Mouse (Mus musculus) central nervous system, embryonic 11.5 days (tissue): ENCODE measurements around the gene Ugt1a6a. TPM values are rescaled to one million over a fixed set of nuclear protein-coding genes. Genes with fewer than 3 reads are reported as not detected.

Experiments
- polyA plus RNA-seq: library from polyadenylated mRNA; depleted of rRNA; stranded (reverse); fragments of >200 nt; gene quantifications from 2 replicates; pipeline ENCODE4 v1.2.3, GENCODE M21; 2012; rRNA removed

The Ugt1a6a gene
- polyA plus RNA-seq = 0.29 and 0.59 TPM in 2 replicates

GRCm38 (mm10) chr1:88134457-88135011 is at the start of gene Ugt1a6a:
Gene Ugt1a6a, plus strand, starts transcription at chr1:88134809.

DNA sequence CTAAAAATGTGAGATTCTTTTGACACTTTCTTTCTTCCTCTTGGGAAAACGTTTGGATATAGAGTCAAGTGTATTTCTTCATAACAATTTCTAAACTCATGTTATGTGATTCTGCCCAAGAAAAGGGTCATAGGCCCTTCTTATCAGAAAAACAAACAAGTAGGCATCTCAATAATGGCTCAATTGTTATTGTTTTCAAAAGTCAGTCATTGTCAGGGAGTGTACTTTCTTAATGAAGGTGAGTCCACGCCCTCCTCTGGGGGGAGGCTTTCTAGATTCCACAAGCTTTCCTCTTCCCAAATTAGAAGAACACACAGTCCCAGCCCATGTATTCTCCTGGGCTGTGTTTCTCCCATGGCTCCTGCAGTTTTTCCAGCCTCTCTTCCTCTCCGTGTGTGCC is 47.1 kb upstream of the Ugt1a6a start, which contains the start of gene Ugt1a8:
Gene Ugt1a8 (plus strand): TSS at position 301 of the 400 bp plus-strand sequence.

DNA sequence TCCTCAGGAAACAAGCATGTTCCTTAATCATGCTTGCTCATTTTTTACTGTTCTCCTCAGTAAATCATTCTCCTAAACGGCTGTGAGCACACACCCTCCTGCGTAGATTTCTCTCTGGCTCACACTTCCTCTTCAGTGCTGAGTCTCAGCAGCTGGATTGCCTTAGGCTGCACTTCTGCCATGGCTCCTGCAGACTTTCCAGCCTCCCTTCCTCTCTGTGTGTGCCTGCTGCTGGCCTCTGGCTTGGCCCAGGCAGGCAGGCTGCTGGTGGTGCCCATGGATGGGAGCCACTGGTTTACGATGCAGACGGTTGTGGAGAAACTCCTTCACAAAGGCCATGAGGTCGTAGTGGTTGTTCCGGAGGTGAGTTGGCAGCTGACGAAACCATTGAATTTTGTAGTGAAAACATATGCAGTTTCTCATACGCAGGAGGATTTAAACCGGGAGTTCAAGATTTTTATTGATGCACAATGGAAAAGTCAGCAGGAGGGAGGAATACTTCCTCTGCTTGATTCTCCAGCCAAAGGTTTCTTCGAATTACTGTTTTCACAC is 39.6 kb upstream of the Ugt1a6a start, which contains the start of gene Ugt1a7c:
Gene Ugt1a7c (plus strand): TSS at position 122 of the 552 bp plus-strand sequence.

GRCm38 (mm10) chr1:88103019-88103418 is 31.6 kb upstream of the Ugt1a6a start, which contains the start of gene Ugt1a6b:
Gene Ugt1a6b, plus strand, starts transcription at chr1:88103252.

DNA sequence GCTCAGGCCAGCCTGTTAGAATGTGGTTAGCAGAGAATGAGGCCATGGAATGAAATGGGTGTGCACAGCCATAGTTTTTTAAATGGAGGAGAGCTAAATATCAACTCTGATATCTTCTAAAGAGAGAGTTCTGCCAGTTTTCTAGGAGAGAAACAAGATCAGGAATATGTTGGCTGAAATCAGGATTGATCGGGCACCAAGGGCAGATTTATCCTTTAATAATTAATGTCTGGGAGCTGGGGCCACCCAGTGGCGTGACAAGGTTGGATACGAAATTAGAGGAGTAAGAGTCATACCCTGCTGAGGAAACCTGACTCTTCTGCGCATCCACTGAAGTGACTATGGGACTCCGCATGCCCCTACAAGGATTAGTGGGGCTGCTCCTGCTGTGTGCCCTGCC is 31.1 kb downstream of the Ugt1a6a start, which contains the start of gene Ugt1a5:
Gene Ugt1a5 (plus strand): TSS at position 302 of the 400 bp plus-strand sequence.

GRCm38 (mm10) chr1:88200456-88200855 is 65.8 kb downstream of the Ugt1a6a start, which contains the start of gene Ugt1a2:
Gene Ugt1a2, plus strand, starts transcription at chr1:88200601.

GRCm38 (mm10) chr1:88205294-88205922 is 70.8 kb downstream of the Ugt1a6a start, which contains the start of gene Dnajb3:
Gene Dnajb3, minus strand, starts transcription at chr1:88205782.

GRCm38 (mm10) chr1:88211812-88212211 is 77.2 kb downstream of the Ugt1a6a start, which contains the start of gene Ugt1a1:
Gene Ugt1a1, plus strand, starts transcription at chr1:88211959.

GRCm38 (mm10) chr1:88226670-88227379 is 92.2 kb downstream of the Ugt1a6a start, which contains the start of gene Mroh2a:
Gene Mroh2a, plus strand, starts transcription at chr1:88226986.

Other genes with a start within 250 kb of the Ugt1a6a start
- gene Usp40, start 126.3 kb upstream of the Ugt1a6a start, polyA plus RNA-seq = 19.9 and 29.0 TPM in 2 replicates
- not detected in 2 replicates for gene Ugt1a10, start 79.4 kb upstream of the Ugt1a6a start, polyA plus RNA-seq
- not detected in 2 replicates for gene Ugt1a9, start 64.0 kb upstream of the Ugt1a6a start, polyA plus RNA-seq
- gene Ugt1a8, start 47.0 kb upstream of the Ugt1a6a start, polyA plus RNA-seq = not detected in 2 replicates
- 0.53 and 0.65 TPM in 2 replicates for gene Ugt1a7c, start 39.7 kb upstream of the Ugt1a6a start, polyA plus RNA-seq
- gene Ugt1a6b, start 31.6 kb upstream of the Ugt1a6a start, polyA plus RNA-seq = 0.07 TPM in 1 of 2 replicates, not detected in the other
- gene Ugt1a5, start 31.2 kb downstream of the Ugt1a6a start, polyA plus RNA-seq = 0.04 TPM in 1 of 2 replicates, not detected in the other
- 0.06 TPM in 1 of 2 replicates, not detected in the other for gene Ugt1a2, start 65.8 kb downstream of the Ugt1a6a start, polyA plus RNA-seq
- gene Dnajb3, start 71.0 kb downstream of the Ugt1a6a start, polyA plus RNA-seq = 8.1 and 9.4 TPM in 2 replicates
- gene Ugt1a1, start 77.2 kb downstream of the Ugt1a6a start, polyA plus RNA-seq = 0.12 TPM in 1 of 2 replicates, not detected in the other
- 0.10 TPM in 1 of 2 replicates, not detected in the other for gene Mroh2a, start 92.2 kb downstream of the Ugt1a6a start, polyA plus RNA-seq
- 257 and 303 TPM in 2 replicates for gene Hjurp, start 142.8 kb downstream of the Ugt1a6a start, polyA plus RNA-seq
- 0.02 TPM in 2 replicates for gene Trpm8, start 142.9 kb downstream of the Ugt1a6a start, polyA plus RNA-seq